Mouse (Mus musculus): ENCODE results near the gene Stk24. TPM values are rescaled to one million over a fixed set of nuclear protein-coding genes. Genes with fewer than 3 reads are reported as not detected.
"Not testable (repeated sequence)": the region's sequence is repeated elsewhere in the genome, so short reads cannot be mapped to it uniquely, and the experiment has no call there.

Stk24 gene
- polyA plus RNA-seq (2016; fragmentation: Nextera tagmentation; extraction: Ambion mirVana): 52.9 and 55.6 TPM in 2 replicates

- H3K4me3 ChIP-seq: peak within 1 kb of the TSS; percentile 95
- peak within 1 kb of the TSS; percentile 75 for H3K4me2 ChIP-seq
- H3K9me3 ChIP-seq (replicated peaks): no peaks in the 10 kb centered on the region
- 5% methylated on average over 11 of the region's 11 CpGs for WGBS
- no peak for ATAC-seq (ENCODE audit: insufficient number of reproducible peaks, low FRiP score)
- no peaks in the 10 kb centered on the region for H3K36me3 ChIP-seq
- H3K4me1 ChIP-seq (replicated peaks): peaks cover 38% of the 10 kb centered on the region
- peak within 1 kb of the TSS; percentile 98 for H3K9ac ChIP-seq
- peak within 1 kb of the TSS; percentile 95 for H3K27ac ChIP-seq (ENCODE audit: poor library complexity, severe bottlenecking)
- H3K27me3 ChIP-seq (replicated peaks): no peaks in the 10 kb centered on the region
These were observed at the start of gene Stk24 for GRCm38 (mm10) chr14:121379827-121380145. TSS of gene Stk24 (minus strand) at chr14:121380011.

- WGBS: 85% methylated on average over 4 of the region's 4 CpGs
- peaks cover 16% of the 10 kb centered on the region for H3K9me3 ChIP-seq (replicated peaks)
- peaks cover 12% of the 10 kb centered on the region for H3K4me1 ChIP-seq (replicated peaks)
- H3K27me3 ChIP-seq (replicated peaks): no peaks in the 10 kb centered on the region
- no peak overlapping the region for H3K4me2 ChIP-seq
- ATAC-seq (ENCODE audit: insufficient number of reproducible peaks, low FRiP score): no peak
- no peak overlapping the region for H3K4me3 ChIP-seq
- H3K36me3 ChIP-seq: no peaks in the 10 kb centered on the region
- H3K9ac ChIP-seq: no peak overlapping the region
- H3K27ac ChIP-seq (ENCODE audit: poor library complexity, severe bottlenecking): no peak overlapping the region
These were observed 48.3 kb upstream of the Stk24 start for GRCm38 (mm10) chr14:121428148-121428547.

- no peak for ATAC-seq (ENCODE audit: insufficient number of reproducible peaks, low FRiP score)
- peaks cover 16% of the 10 kb centered on the region for H3K9me3 ChIP-seq (replicated peaks)
- H3K36me3 ChIP-seq: no peaks in the 10 kb centered on the region
- H3K4me1 ChIP-seq (replicated peaks): peaks cover 21% of the 10 kb centered on the region
- no peak overlapping the region for H3K9ac ChIP-seq
- no peaks in the 10 kb centered on the region for H3K27me3 ChIP-seq (replicated peaks)
- no peak overlapping the region for H3K4me3 ChIP-seq
- no peak overlapping the region for H3K27ac ChIP-seq (ENCODE audit: poor library complexity, severe bottlenecking)
- no peak overlapping the region for H3K4me2 ChIP-seq
These were observed 46.9 kb upstream of the Stk24 start for GRCm38 (mm10) chr14:121426743-121427142.

GRCm38 (mm10) chr14:121425004-121425793 is 45.4 kb upstream of the Stk24 start:
- Histone ChIP-seq H3K36me3 (no peaks in the 10 kb centered on the region), H3K4me1 (replicated peaks) (peaks cover 21% of the 10 kb centered on the region), H3K4me3 (no peak overlapping the region), H3K27me3 (replicated peaks) (no peaks in the 10 kb centered on the region), H3K9me3 (replicated peaks) (peaks cover 21% of the 10 kb centered on the region), H3K27ac (ENCODE audit: poor library complexity, severe bottlenecking) (no peak overlapping the region), H3K4me2 (no peak overlapping the region), H3K9ac (no peak overlapping the region)
- 82% methylated on average over 7 of the region's 7 CpGs for WGBS
- ATAC-seq (ENCODE audit: insufficient number of reproducible peaks, low FRiP score): no peak

- no peaks in the 10 kb centered on the region for H3K27me3 ChIP-seq (replicated peaks)
- peak overlapping the region; percentile 38 for H3K4me2 ChIP-seq
- peaks cover 15% of the 10 kb centered on the region for H3K9me3 ChIP-seq (replicated peaks)
- H3K27ac ChIP-seq (ENCODE audit: poor library complexity, severe bottlenecking): peak overlapping the region; percentile 94
- 13% methylated on average over 7 of the region's 7 CpGs for WGBS
- H3K36me3 ChIP-seq: no peaks in the 10 kb centered on the region
- no peak overlapping the region for H3K9ac ChIP-seq
- no peak for ATAC-seq (ENCODE audit: insufficient number of reproducible peaks, low FRiP score)
- H3K4me1 ChIP-seq (replicated peaks): peaks cover 21% of the 10 kb centered on the region
- H3K4me3 ChIP-seq: no peak overlapping the region
These were observed 43.5 kb upstream of the Stk24 start for GRCm38 (mm10) chr14:121423341-121423751.

- 25% methylated on average over 4 of the region's 4 CpGs for WGBS
- Histone ChIP-seq H3K4me1 (replicated peaks) (peaks cover 21% of the 10 kb centered on the region), H3K9ac (no peak overlapping the region), H3K9me3 (replicated peaks) (peaks cover 10% of the 10 kb centered on the region; the same call in 1 of the 2 replicates), H3K4me3 (no peak overlapping the region), H3K36me3 (no peaks in the 10 kb centered on the region), H3K4me2 (peak overlapping the region; percentile 38), H3K27ac (ENCODE audit: poor library complexity, severe bottlenecking) (peak overlapping the region; percentile 94), H3K27me3 (replicated peaks) (no peaks in the 10 kb centered on the region)
- ATAC-seq (ENCODE audit: insufficient number of reproducible peaks, low FRiP score): peak; percentile 93
These were observed 43.0 kb upstream of the Stk24 start for GRCm38 (mm10) chr14:121422664-121423340.

GRCm38 (mm10) chr14:121422000-121422399 is 42.2 kb upstream of the Stk24 start:
- H3K4me3 ChIP-seq: no peak overlapping the region
- H3K9ac ChIP-seq: no peak overlapping the region
- WGBS: 85% methylated on average over 4 of the region's 4 CpGs
- H3K27me3 ChIP-seq (replicated peaks): no peaks in the 10 kb centered on the region
- H3K4me2 ChIP-seq: no peak overlapping the region
- H3K36me3 ChIP-seq: no peaks in the 10 kb centered on the region
- peaks cover 7% of the 10 kb centered on the region; the same call in 1 of the 2 replicates for H3K9me3 ChIP-seq (replicated peaks)
- H3K27ac ChIP-seq (ENCODE audit: poor library complexity, severe bottlenecking): peak overlapping the region; percentile 94
- ATAC-seq (ENCODE audit: insufficient number of reproducible peaks, low FRiP score): no peak
- H3K4me1 ChIP-seq (replicated peaks): peaks cover 21% of the 10 kb centered on the region

DNA sequence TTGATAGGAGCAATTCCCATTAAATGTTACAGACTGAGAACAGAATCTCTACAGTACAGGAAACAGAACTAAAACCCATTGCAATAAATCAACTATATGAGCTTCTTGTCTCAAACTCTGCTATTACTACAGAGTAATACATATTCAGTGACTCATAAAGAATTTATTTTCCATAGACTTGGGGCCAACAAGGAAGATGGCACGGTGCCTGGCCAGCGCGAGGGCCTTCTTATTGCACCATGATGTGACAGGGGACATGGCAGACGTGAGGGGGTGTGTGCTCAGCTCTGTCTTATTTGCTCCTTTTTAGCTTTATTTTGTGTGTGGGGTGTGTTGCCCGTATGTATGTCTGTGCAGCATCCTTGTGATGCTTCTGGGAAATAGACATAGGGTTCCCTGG is 37.8 kb upstream of the Stk24 start:
- Histone ChIP-seq H3K36me3 (no peaks in the 10 kb centered on the region), H3K4me3 (no peak overlapping the region), H3K9me3 (replicated peaks) (peaks cover 5% of the 10 kb centered on the region; the same call in 1 of the 2 replicates), H3K27ac (ENCODE audit: poor library complexity, severe bottlenecking) (no peak overlapping the region), H3K4me1 (replicated peaks) (peaks cover 7% of the 10 kb centered on the region), H3K27me3 (replicated peaks) (no peaks in the 10 kb centered on the region), H3K9ac (no peak overlapping the region), H3K4me2 (no peak overlapping the region)
- ATAC-seq (ENCODE audit: insufficient number of reproducible peaks, low FRiP score): no peak
- 86% methylated on average over 5 of the region's 5 CpGs for WGBS

DNA sequence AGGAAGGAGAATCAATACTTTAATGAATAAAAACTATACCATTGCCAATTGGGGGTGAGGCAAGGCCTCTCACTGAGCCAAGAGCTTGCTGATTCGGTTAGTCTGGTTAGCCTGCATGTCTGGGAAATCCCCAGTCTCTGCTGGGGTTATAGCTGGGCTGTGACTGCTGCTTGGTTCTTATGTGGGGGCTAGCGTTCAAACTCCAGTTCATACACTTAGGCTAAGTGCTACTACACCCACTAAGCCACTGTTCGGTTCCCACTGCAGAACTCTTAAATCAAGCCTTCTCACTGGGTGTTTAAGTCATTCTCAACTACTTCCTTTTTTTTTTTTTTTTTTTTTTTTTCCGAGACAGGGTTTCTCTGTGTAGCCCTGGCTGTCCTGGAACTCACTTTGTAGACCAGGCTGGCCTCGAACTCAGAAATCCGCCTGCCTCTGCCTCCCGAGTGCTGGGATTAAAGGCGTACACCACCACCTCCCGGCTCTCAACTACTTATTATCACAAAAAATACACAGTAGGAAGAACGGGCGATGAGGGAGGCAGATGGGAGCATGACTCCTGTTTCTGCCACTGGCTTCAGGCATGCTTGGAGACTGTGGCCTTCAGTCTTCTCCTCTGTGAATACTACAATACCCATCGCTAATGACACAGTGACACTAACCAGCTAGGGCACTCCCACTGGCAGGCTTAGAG is 37.0 kb upstream of the Stk24 start:
- Histone ChIP-seq H3K9ac (no peak overlapping the region), H3K27ac (ENCODE audit: poor library complexity, severe bottlenecking) (no peak overlapping the region), H3K4me1 (replicated peaks) (no peaks in the 10 kb centered on the region), H3K36me3 (no peaks in the 10 kb centered on the region), H3K4me2 (no peak overlapping the region), H3K27me3 (replicated peaks) (no peaks in the 10 kb centered on the region), H3K4me3 (no peak overlapping the region), H3K9me3 (replicated peaks) (peaks cover 5% of the 10 kb centered on the region; the same call in 1 of the 2 replicates)
- 87% methylated on average over 11 of the region's 12 CpGs for WGBS
- no peak for ATAC-seq (ENCODE audit: insufficient number of reproducible peaks, low FRiP score)

GRCm38 (mm10) chr14:121414635-121415241 is 34.9 kb upstream of the Stk24 start:
- H3K9ac ChIP-seq: no peak overlapping the region
- H3K4me2 ChIP-seq: no peak overlapping the region
- H3K27ac ChIP-seq (ENCODE audit: poor library complexity, severe bottlenecking): no peak overlapping the region
- H3K27me3 ChIP-seq (replicated peaks): no peaks in the 10 kb centered on the region
- no peaks in the 10 kb centered on the region for H3K9me3 ChIP-seq (replicated peaks)
- no peaks in the 10 kb centered on the region for H3K4me1 ChIP-seq (replicated peaks)
- no peaks in the 10 kb centered on the region for H3K36me3 ChIP-seq
- ATAC-seq (ENCODE audit: insufficient number of reproducible peaks, low FRiP score): no peak
- whole genome bisulfite sequencing: 75% methylated on average over 6 of the region's 6 CpGs
- no peak overlapping the region for H3K4me3 ChIP-seq

DNA sequence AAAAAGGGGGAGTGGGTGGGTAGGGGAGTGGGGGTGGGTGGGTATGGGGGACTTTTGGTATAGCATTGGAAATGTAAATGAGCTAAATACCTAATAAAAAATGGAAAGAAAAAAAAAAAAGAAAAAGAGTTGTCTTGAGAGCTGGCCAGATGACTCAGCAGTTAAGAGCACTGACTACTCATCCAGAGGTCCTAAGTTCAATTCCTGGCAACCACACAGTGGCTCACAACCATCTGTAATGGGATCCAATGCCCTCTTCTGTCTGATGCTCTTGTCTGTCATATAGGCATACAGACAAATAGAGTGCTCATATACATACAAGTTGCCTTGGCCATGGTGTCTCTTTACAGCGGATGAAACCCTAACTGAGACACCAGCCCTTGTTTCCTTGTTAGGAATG is 33.9 kb upstream of the Stk24 start:
- not testable (repeated sequence) for H3K27me3 ChIP-seq (replicated peaks); H3K36me3 ChIP-seq; H3K9ac ChIP-seq; H3K27ac ChIP-seq (ENCODE audit: poor library complexity, severe bottlenecking); H3K4me2 ChIP-seq; H3K4me1 ChIP-seq (replicated peaks); H3K4me3 ChIP-seq; ATAC-seq (ENCODE audit: insufficient number of reproducible peaks, low FRiP score); H3K9me3 ChIP-seq (replicated peaks)
- WGBS: 100% methylated on average over 1 of the region's 1 CpGs

Measured in heart, embryonic 12.5 days (tissue).